Mouse (Mus musculus) spleen, postnatal 0 days (tissue): ENCODE measurements around the gene Qrsl1. TPM values are rescaled to one million over a fixed set of nuclear protein-coding genes. Genes with fewer than 3 reads are reported as not detected.

Experiments used
- polyA plus RNA-seq: library from polyadenylated mRNA; unstranded; fragments of >200 nt; fragmentation: Nextera tagmentation; extraction: Ambion mirVana; gene quantifications from 2 replicates; pipeline ENCODE4 v1.2.1, GENCODE M21; 2015

Gene Qrsl1
- 10.6 and 12.4 TPM in 2 replicates for polyA plus RNA-seq

GRCm38 (mm10) chr10:43901578-43902194 lies at the start of gene Qrsl1, which contains the start of gene Rtn4ip1:
Gene Qrsl1 (minus strand): TSS chr10:43901745.
Gene Rtn4ip1 (plus strand): TSS chr10:43901807.

Other genes with a start within 250 kb of the Qrsl1 start
- 5.7 and 6.6 TPM in 2 replicates for gene Rtn4ip1, start 62 bp upstream of the Qrsl1 start, polyA plus RNA-seq
- gene Crybg1, start 247.1 kb upstream of the Qrsl1 start, polyA plus RNA-seq: 1.4 and 2.0 TPM in 2 replicates